Mouse (Mus musculus) myocyte (in vitro differentiated cells): ENCODE measurements at regions not wholly inside any gene's neighbourhood (a gene's known extent, or its start where the extent isn't known, plus 50 kb on each side); places are given as distances from the start of the nearest gene placed in this dataset.

Experiments used
- H3K27me3 ChIP-seq: one replicate; pipeline ENCODE4 v1.6.1; 2011; ENCODE audit not compliant: control insufficient read depth, insufficient read depth, insufficient read length
- H3K36me3 ChIP-seq: one replicate; pipeline ENCODE4 v1.6.1; 2011; ENCODE audit not compliant: control insufficient read depth, insufficient read depth
- H3K4me2 ChIP-seq: one replicate; pipeline ENCODE4 v1.6.1; 2011; ENCODE audit warnings: low read depth, control low read depth
- H3K4me3 ChIP-seq: one replicate; pipeline ENCODE4 v1.5.1; 2011; ENCODE audit warnings: mild to moderate bottlenecking, control low read depth, moderate library complexity
- H3K79me2 ChIP-seq: one replicate; pipeline ENCODE4 v1.6.1; 2011; ENCODE audit not compliant: control insufficient read depth, insufficient read depth
- H3ac ChIP-seq: one replicate; pipeline ENCODE4 v1.6.1; 2011; ENCODE audit not compliant: control insufficient read depth, insufficient read length
- CEBPB ChIP-seq: IDR thresholded peaks from 2 replicates; pipeline ENCODE4 v1.6.1; 2011; ENCODE audit warnings: mild to moderate bottlenecking, moderate library complexity; ENCODE audit not compliant: poor library complexity, insufficient read depth, severe bottlenecking
- MAX ChIP-seq: IDR thresholded peaks from one replicate; pipeline ENCODE4 v1.6.1; 2011; ENCODE audit warnings: low read depth, mild to moderate bottlenecking, control low read depth
- MYOD1 ChIP-seq, 3 experiments: IDR thresholded peaks; one replicate each; pipeline ENCODE4 v1.6.1; 2011; ENCODE audit warnings: control low read depth in 2 of 3, low read depth in 2 of 3, mild to moderate bottlenecking in 2 of 3, moderate library complexity in 1 of 3; ENCODE audit not compliant: insufficient read length in 2 of 3, control insufficient read depth in 1 of 3
- MYOG ChIP-seq, 3 experiments: IDR thresholded peaks; one replicate each; pipeline ENCODE4 v1.6.1; 2011; ENCODE audit warnings: control low read depth in 2 of 3, low read depth in 2 of 3, mild to moderate bottlenecking in 2 of 3; ENCODE audit not compliant: insufficient read length in 2 of 3, control insufficient read depth in 1 of 3, insufficient read depth in 1 of 3
- POLR2A ChIP-seq: IDR thresholded peaks from one replicate; pipeline ENCODE4 v1.6.1; 2011; ENCODE audit warnings: low read depth, mild to moderate bottlenecking, control low read depth, moderate library complexity; ENCODE audit not compliant: insufficient read length
- POLR2AphosphoS2 ChIP-seq: IDR thresholded peaks from one replicate; pipeline ENCODE4 v1.6.1; 2011; ENCODE audit warnings: low read depth, control low read depth; ENCODE audit not compliant: insufficient read length
- REST ChIP-seq: IDR thresholded peaks from one replicate; pipeline ENCODE4 v1.6.1; 2011; ENCODE audit warnings: mild to moderate bottlenecking, control low read depth, moderate library complexity; ENCODE audit not compliant: insufficient read depth, insufficient read length
- SRF ChIP-seq: IDR thresholded peaks from one replicate; pipeline ENCODE4 v1.6.1; 2011; ENCODE audit warnings: low read depth; ENCODE audit not compliant: control insufficient read depth, insufficient read length
- TCF12 ChIP-seq: IDR thresholded peaks from one replicate; pipeline ENCODE4 v1.6.1; 2011; ENCODE audit warnings: mild to moderate bottlenecking, control low read depth; ENCODE audit not compliant: poor library complexity, insufficient read depth, severe bottlenecking
- TCF3 ChIP-seq: IDR thresholded peaks from one replicate; pipeline ENCODE4 v1.6.1; 2011; ENCODE audit warnings: low read depth, control low read depth; ENCODE audit not compliant: insufficient read length
- USF1 ChIP-seq: IDR thresholded peaks from one replicate; pipeline ENCODE4 v1.6.1; 2011; ENCODE audit warnings: low read depth, mild to moderate bottlenecking, control low read depth, moderate library complexity

- TF ChIP-seq POLR2AphosphoS2 (no peak), MYOD1 (IDR thresholded peaks at IDR 0.05; ENCODE audit: control insufficient read depth in 1 of 3, insufficient read length in 2 of 3, low read depth in 2 of 3) (no peak), POLR2A (no peak), TCF3 (no peak), MYOG (IDR thresholded peaks at IDR 0.05; ENCODE audit: control insufficient read depth in 1 of 3, insufficient read depth in 1 of 3, insufficient read length in 2 of 3, low read depth in 2 of 3) (no peak), MAX (no peak), CEBPB (no peak)
- Histone ChIP-seq H3K27me3 (no peaks in the 10 kb centered on the region), H3K79me2 (no peaks in the 10 kb centered on the region), H3ac (no peak overlapping the region), H3K4me2 (no peak overlapping the region), H3K36me3 (no peaks in the 10 kb centered on the region), H3K4me3 (no peak overlapping the region)
Measured at GRCm38 (mm10) chr6:84263686-84264085, 255.3 kb downstream of the Dysf start.

GRCm38 (mm10) chr6:84262766-84263165, 254.4 kb downstream of the Dysf start:
- Histone ChIP-seq H3K79me2 (no peaks in the 10 kb centered on the region), H3ac (no peak overlapping the region), H3K4me2 (no peak overlapping the region), H3K36me3 (no peaks in the 10 kb centered on the region), H3K27me3 (no peaks in the 10 kb centered on the region), H3K4me3 (no peak overlapping the region)
- TF ChIP-seq USF1 (no peak), REST (no peak), SRF (no peak), MYOG (IDR thresholded peaks at IDR 0.05; ENCODE audit: control insufficient read depth in 1 of 3, insufficient read depth in 1 of 3, insufficient read length in 2 of 3, low read depth in 2 of 3) (no peak), TCF12 (no peak), TCF3 (no peak), CEBPB (no peak), POLR2AphosphoS2 (no peak)

- H3K4me3 ChIP-seq, result no peak overlapping the region
- no peaks in the 10 kb centered on the region for H3K36me3 ChIP-seq
- H3K4me2 ChIP-seq, result no peak overlapping the region
- no peak overlapping the region for H3ac ChIP-seq
- TF ChIP-seq TCF12 (no peak), REST (no peak)
- no peaks in the 10 kb centered on the region for H3K79me2 ChIP-seq
- H3K27me3 ChIP-seq, result no peaks in the 10 kb centered on the region
Measured at GRCm38 (mm10) chr6:84261483-84261882, 253.1 kb downstream of the Dysf start.
